Mouse (Mus musculus) heart, adult 8-10 months (tissue): ENCODE measurements at regions not wholly inside any gene's neighbourhood (a gene's known extent, or its start where the extent isn't known, plus 50 kb on each side); places are given as distances from the start of the nearest gene placed in this dataset.
A peak's percentile ranks its signal among the peaks of the same experiment; 100 is the strongest.

Source experiments
- DNase-seq: peaks from one replicate; pipeline ENCODE4 v3.0.0; 2022; ENCODE audit warnings: low spot score

GRCm38 (mm10) chr16:50852081-50852480 lies 261.1 kb upstream of the Ccdc54 start:
- no peak for DNase-seq

- DNase-seq: no peak
Measured at GRCm38 (mm10) chr16:50847693-50848092, 256.7 kb upstream of the Ccdc54 start.

- no peak for DNase-seq
Measured at GRCm38 (mm10) chr16:50846505-50846904, 255.6 kb upstream of the Ccdc54 start.

GRCm38 (mm10) chr16:50841677-50842580 lies 251.0 kb upstream of the Ccdc54 start:
- DNase-seq: peak; percentile 57

- no peak for DNase-seq
Measured at GRCm38 (mm10) chr16:50841205-50841604, 250.3 kb upstream of the Ccdc54 start.

GRCm38 (mm10) chr16:50839665-50840064 lies 248.7 kb upstream of the Ccdc54 start:
- peak; percentile 9 for DNase-seq

- DNase-seq: no peak
Measured at GRCm38 (mm10) chr16:50837416-50837815, 246.5 kb upstream of the Ccdc54 start.

- no peak for DNase-seq
Measured at GRCm38 (mm10) chr16:50836457-50836856, 245.5 kb upstream of the Ccdc54 start.

- no peak for DNase-seq
Measured at GRCm38 (mm10) chr16:50833357-50833756, 242.4 kb upstream of the Ccdc54 start.

GRCm38 (mm10) chr16:50822352-50822751 lies 231.4 kb upstream of the Ccdc54 start:
- no peak for DNase-seq

- no peak for DNase-seq
Measured at GRCm38 (mm10) chr16:50814626-50815025, 223.7 kb upstream of the Ccdc54 start.

- DNase-seq: no peak
Measured at GRCm38 (mm10) chr16:50799145-50799794, 208.3 kb upstream of the Ccdc54 start.

- DNase-seq: no peak
Measured at GRCm38 (mm10) chr16:50798095-50798494, 207.1 kb upstream of the Ccdc54 start.

- DNase-seq: peak; percentile 19
Measured at GRCm38 (mm10) chr16:50792960-50793359, 202.0 kb upstream of the Ccdc54 start.

GRCm38 (mm10) chr16:50792506-50792905 lies 201.6 kb upstream of the Ccdc54 start:
- DNase-seq: no peak

GRCm38 (mm10) chr16:50788702-50789101 lies 197.7 kb upstream of the Ccdc54 start:
- no peak for DNase-seq

GRCm38 (mm10) chr16:50786199-50786598 lies 195.2 kb upstream of the Ccdc54 start:
- no peak for DNase-seq

- DNase-seq: no peak
Measured at GRCm38 (mm10) chr16:50785384-50785783, 194.4 kb upstream of the Ccdc54 start.

GRCm38 (mm10) chr16:50784651-50785228 lies 193.8 kb upstream of the Ccdc54 start:
- no peak for DNase-seq

- no peak for DNase-seq
Measured at GRCm38 (mm10) chr16:50783784-50784650, 193.1 kb upstream of the Ccdc54 start.

- DNase-seq: no peak
Measured at GRCm38 (mm10) chr16:50783240-50783639, 192.3 kb upstream of the Ccdc54 start.
